Mouse (Mus musculus) lung, adult 10 weeks (tissue): Measurements from ENCODE around the gene Syt2. TPM values are rescaled to one million over a fixed set of nuclear protein-coding genes. Genes with fewer than 3 reads are reported as not detected.

Experiments used
- polyA plus RNA-seq: library from polyadenylated mRNA; stranded (reverse); fragments of 350-450 nt; fragmentation: Illumina TruSeq; extraction: RNeasy Lipid Tissue Mini Kit (QIAGEN cat#74804); gene quantifications from one replicate; pipeline ENCODE4 v1.2.3, GENCODE M21; 2014; ENCODE audit warnings: low read depth, low replicate concordance; ENCODE audit not compliant: insufficient read depth

Syt2 gene
- 0.04 TPM for polyA plus RNA-seq

GRCm38 (mm10) chr1:134646261-134646962 lies at the start of gene Syt2:
Gene Syt2 (plus strand): TSS chr1:134646677.

Other genes with a start within 250 kb of the Syt2 start
- gene Cyb5r1, start 241.1 kb upstream of the Syt2 start, polyA plus RNA-seq, result 28.0 TPM
- 80.1 TPM for gene Adipor1, start 231.3 kb upstream of the Syt2 start, polyA plus RNA-seq
- gene Klhl12, start 191.1 kb upstream of the Syt2 start, polyA plus RNA-seq, result 9.2 TPM
- gene Rabif, start 152.0 kb upstream of the Syt2 start, polyA plus RNA-seq, result 11.9 TPM
- not detected for gene Mgat4e, start 97.0 kb upstream of the Syt2 start, polyA plus RNA-seq
- 6.1 TPM for gene Kdm5b, start 86.5 kb upstream of the Syt2 start, polyA plus RNA-seq